Mouse (Mus musculus): ENCODE results near the gene Kctd2.

Gene Kctd2

GRCm38 (mm10) chr11:115400630-115401391, 19.1 kb upstream of the Kctd2 start:
- peak; percentile 88 for DNase-seq

DNA sequence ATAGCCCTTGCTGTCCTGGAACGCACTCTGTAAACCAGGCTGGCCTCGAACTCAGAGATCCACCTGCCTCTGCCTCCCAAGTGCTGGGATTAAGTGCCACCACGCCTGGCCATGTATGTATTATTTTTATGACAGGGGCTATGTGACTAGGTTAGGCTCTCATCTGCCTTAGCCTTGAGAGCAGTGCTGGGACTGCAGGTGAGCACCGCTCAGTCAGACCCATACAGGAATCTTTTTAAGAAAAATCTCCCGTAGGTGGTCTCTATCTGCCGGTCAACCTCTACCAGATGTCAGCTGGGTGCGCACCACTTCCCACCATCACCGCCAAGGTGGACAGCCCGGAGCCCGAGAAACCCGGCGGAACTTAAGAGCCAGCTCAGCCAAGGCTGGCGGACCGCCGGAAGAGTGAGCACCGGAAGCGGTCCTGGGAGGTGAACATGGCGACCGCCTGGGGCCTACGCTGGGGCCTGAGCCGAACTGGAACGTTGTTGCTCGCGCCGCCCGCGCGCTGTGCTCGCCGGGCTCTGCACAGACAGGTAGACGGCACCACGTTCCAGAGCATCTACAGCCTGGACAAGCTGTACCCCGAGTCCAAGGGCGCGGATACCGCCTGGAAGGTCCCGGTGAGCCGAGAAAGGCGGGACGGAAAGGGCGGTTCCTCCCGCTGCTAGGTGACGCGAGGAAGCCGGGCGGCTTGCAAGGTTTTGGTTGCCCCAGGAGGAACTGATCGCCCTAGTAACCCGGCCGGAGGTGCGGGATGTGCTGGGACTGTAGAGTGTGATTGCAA, 16.4 kb upstream of the Kctd2 start, which contains the start of gene Mrpl58:
Gene Mrpl58, plus strand, starts transcription at position 415 of the 787 bp plus-strand sequence.
- peak; percentile 86 for DNase-seq

- DNase-seq, result no peak
Measured at GRCm38 (mm10) chr11:115405723-115406122, 14.2 kb upstream of the Kctd2 start.

DNA sequence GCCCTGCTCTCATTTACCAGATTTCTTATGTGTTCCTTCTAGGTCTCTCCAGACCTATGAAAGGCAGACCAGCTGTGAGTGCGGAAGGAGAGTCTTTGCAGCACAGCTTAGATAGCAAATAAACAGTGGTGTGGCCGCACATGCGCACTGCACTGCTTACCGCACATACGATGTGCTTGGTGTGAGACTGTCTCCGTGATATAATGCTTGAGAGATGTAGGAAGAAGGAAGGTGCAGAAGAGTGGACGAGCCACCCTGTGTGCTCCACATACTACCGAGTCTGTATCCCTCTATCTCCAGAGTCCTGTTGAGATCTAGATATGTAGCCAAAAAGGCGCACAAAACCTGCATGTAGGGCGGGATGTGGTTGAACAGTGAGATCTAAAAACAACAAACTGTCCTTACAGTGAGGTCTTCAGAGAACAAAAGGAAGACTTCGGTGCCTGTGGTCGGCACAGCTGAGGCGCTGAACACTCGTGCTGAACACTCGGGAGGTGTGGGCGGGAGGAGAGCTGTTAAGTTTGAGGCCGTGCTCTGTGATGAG, 13.0 kb upstream of the Kctd2 start:
- no peak for DNase-seq

GRCm38 (mm10) chr11:115408266-115408920, 11.5 kb upstream of the Kctd2 start:
- DNase-seq, result no peak

GRCm38 (mm10) chr11:115409556-115409955, 10.4 kb upstream of the Kctd2 start:
- DNase-seq, result no peak

- DNase-seq, result peak; percentile 80
Measured at GRCm38 (mm10) chr11:115420336-115421190, 635 bp downstream of the Kctd2 start.

DNA sequence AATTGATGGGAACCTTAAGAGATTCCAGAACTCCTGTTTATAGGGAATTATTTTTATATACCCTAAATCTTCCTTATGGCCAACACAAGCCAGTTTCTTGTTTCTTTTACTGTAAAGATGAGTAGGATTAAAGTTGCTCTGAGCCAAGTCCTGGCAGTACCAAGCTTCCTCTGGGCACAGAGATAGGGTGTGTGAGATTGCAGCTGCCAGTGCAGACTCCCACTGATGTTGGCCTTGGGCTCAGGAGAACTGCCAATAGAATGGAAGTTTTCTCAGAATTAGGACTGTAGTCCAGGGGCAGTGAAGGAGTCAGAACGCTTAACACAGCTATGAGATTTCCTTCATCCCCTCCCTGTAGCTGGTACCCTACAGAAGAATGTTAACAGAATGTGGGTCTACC, 1.4 kb downstream of the Kctd2 start:
- DNase-seq, result no peak

- no peak for DNase-seq
Measured at GRCm38 (mm10) chr11:115421972-115422371, 2.0 kb downstream of the Kctd2 start.

GRCm38 (mm10) chr11:115423091-115423490, 3.2 kb downstream of the Kctd2 start:
- DNase-seq, result no peak

- DNase-seq, result no peak
Measured at GRCm38 (mm10) chr11:115424666-115425065, 4.7 kb downstream of the Kctd2 start.

- peak; percentile 23 for DNase-seq
Measured at GRCm38 (mm10) chr11:115425671-115426070, 5.7 kb downstream of the Kctd2 start.

DNA sequence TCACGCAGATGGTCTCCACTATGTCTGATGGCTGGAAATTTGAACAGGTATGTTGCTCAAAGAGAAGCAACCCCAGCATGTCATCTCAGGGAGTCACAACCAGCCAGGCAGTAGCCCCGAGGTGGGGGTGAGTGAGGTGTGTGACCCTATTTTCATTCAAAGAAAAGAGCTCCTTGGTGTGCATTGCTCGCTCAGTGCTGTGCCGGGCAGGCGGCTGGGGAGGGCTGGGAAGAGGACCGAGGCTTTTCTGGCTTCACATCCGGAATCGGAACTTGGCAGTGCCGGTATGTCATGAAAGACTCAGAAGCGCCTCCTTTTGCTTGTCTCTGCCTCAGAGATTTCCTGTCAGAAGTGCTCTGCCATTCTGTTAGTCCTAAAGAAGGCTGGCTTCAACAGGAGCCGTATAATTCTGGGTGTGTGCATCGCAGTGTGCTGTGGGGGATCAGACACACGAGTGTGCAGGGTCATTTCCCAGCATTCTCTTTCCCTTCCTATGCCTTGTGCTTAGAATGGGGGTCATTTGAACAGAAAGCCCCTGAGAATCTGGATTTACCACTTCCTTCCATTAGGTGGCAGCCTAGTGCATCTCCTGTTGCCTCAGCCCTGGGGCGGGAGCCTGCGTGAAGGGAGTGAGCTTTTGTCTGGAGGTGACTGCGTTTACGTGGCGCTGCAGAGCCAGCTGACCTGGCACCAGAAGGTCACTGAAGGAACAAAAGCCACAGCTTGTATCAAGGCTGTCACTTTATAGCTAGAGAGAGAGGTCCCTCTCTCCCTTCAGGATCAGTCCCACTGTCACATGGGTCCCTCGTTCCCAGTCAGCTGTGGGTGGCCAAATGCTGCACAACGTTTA, 7.8 kb downstream of the Kctd2 start:
- peak; percentile 88 for DNase-seq

- DNase-seq, result peak; percentile 71
Measured at GRCm38 (mm10) chr11:115429307-115429706, 9.4 kb downstream of the Kctd2 start.

DNA sequence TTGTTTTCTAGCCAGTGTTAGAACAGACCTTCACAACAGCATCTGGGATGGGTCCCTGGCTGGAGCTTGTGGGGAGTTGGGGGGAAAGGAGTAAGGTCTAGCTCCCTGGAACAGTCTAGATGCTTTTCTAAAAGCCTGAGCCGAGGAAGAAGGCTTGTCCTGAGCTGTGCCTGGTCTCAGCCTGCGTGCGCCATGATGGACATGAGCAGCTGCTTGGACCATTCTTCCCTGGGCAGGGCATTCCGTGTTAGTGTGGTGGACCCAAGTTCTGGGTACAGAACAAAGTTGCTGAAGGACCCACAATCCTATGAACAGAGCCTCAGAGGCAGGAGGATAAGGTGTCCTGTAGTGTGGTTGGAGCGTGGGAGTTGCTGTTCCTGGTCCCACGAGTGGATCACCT, 10.6 kb downstream of the Kctd2 start:
- DNase-seq, result peak; percentile 23

- DNase-seq, result peak; percentile 25
Measured at GRCm38 (mm10) chr11:115432814-115433213, 12.9 kb downstream of the Kctd2 start.

DNA sequence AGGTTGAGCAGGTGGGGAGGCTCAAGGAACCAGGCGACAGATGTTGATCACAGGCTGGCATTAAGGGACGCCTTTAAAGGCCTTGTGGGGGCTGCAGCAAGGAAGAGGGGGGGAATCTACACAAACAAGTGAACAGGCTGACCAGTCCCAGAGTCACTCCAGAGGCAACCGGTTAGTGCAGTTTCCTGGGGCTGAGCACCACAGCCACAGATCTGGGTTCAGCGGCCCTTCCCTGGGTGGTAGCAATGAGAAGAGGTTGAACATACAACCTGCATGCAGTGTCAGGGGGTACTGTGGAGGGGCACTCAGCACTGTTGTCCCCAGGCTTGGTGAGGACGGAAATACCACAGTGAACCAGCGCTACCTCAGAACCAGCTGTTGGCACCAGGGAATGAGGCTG, 13.4 kb downstream of the Kctd2 start:
- no peak for DNase-seq

- peak; percentile 78 for DNase-seq
Measured at GRCm38 (mm10) chr11:115435596-115436337, 15.8 kb downstream of the Kctd2 start.

- DNase-seq, result no peak
Measured at GRCm38 (mm10) chr11:115437571-115438122, 17.7 kb downstream of the Kctd2 start.

DNA sequence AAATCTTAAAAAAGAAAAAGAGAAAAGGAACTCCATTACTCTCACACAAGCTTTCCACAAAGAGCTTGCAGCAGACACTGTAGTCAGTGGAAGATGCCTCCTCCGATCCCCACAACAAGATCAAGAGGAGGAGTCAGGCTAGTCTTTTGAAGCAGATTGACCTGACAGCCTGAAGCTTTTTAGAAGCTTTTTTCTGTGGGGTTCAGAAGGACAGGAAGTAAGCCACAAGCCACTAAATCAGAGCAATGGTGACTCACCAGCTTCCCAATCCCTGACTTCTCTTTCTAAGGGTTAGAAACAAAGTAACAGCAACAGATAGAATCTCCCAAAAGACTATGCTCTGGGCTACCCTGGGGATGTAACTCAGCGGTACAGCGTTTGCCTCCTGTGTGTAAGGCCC, 19.4 kb downstream of the Kctd2 start:
- no peak for DNase-seq
